Mouse (Mus musculus) liver, embryonic 11.5 days (tissue): Measurements from ENCODE around the gene Mapk6. TPM values are rescaled to one million over a fixed set of nuclear protein-coding genes. Genes with fewer than 3 reads are reported as not detected.
A peak's percentile ranks its signal among the peaks of the same experiment; 100 is the strongest.

Experiments
- ATAC-seq: fragments of 200-750 bp; cut with Nextera tagmentation; replicated peaks from 2 replicates; pipeline ENCODE4 v1.8.0; 2017; ENCODE audit warnings: moderate number of reproducible peaks, mild to moderate bottlenecking, moderate TSS enrichment, moderate library complexity; ENCODE audit not compliant: low FRiP score
- DNase-seq: peaks from one replicate; pipeline ENCODE4 v3.0.0-alpha.2; 2017; ENCODE audit warnings: low spot score
- H3K27ac ChIP-seq: fragments of 300-500 bp; sonication (generic); 2 replicates; pipeline ENCODE4 v1.5.1; 2014; ENCODE audit warnings: mild to moderate bottlenecking, low read depth, low read length, control low read depth
- H3K27me3 ChIP-seq: fragments of 300-500 bp; sonication (generic); replicated peaks from 2 replicates; pipeline ENCODE4 v1.6.1; 2014; ENCODE audit warnings: low read length, mixed read lengths; ENCODE audit not compliant: control insufficient read depth, insufficient read depth
- H3K36me3 ChIP-seq: fragments of 300-500 bp; sonication (generic); 2 replicates; pipeline ENCODE4 v1.6.1; 2014; ENCODE audit warnings: mild to moderate bottlenecking, low read length, moderate library complexity, mixed read lengths; ENCODE audit not compliant: control insufficient read depth, insufficient read depth
- H3K4me1 ChIP-seq: fragments of 300-500 bp; sonication (generic); replicated peaks from 2 replicates; pipeline ENCODE4 v1.6.1; 2014; ENCODE audit warnings: low read length, mixed read lengths; ENCODE audit not compliant: control insufficient read depth, insufficient read depth
- H3K4me2 ChIP-seq: fragments of 300-500 bp; sonication (generic); 2 replicates; pipeline ENCODE4 v1.6.1; 2014; ENCODE audit warnings: mild to moderate bottlenecking, control low read depth, moderate library complexity
- H3K4me3 ChIP-seq: fragments of 300-500 bp; sonication (generic); 2 replicates; pipeline ENCODE4 v1.5.1; 2014; ENCODE audit warnings: low read depth, low read length, control low read depth
- H3K9ac ChIP-seq: fragments of 300-500 bp; sonication (generic); 2 replicates; pipeline ENCODE4 v1.6.1; 2014; ENCODE audit warnings: low read depth, low read length, control low read depth
- H3K9me3 ChIP-seq: fragments of 300-500 bp; sonication (generic); 2 replicates; pipeline ENCODE4 v1.6.1; 2016; ENCODE audit warnings: low read length, inconsistent platforms, mixed read lengths; ENCODE audit not compliant: control insufficient read depth
- WGBS: fragments of 180-500 bp; shearing (Covaris S2); extraction: QIAGEN DNeasy Blood & Tissue Kit; methylation state at CpG from one replicate; pipeline ENCODE4 v1.1.7; 2014; 5-methylcytosine and 5-hydroxymethylcytosine counted together
- polyA plus RNA-seq: library from polyadenylated mRNA; unstranded; fragments of >200 nt; fragmentation: Nextera tagmentation; extraction: Ambion mirVana; gene quantifications from 2 replicates; pipeline ENCODE4 v1.2.1, GENCODE M21; 2014

Mapk6 gene
- polyA plus RNA-seq, 1 experiment from 2014 or later, result 61.0 TPM

DNA sequence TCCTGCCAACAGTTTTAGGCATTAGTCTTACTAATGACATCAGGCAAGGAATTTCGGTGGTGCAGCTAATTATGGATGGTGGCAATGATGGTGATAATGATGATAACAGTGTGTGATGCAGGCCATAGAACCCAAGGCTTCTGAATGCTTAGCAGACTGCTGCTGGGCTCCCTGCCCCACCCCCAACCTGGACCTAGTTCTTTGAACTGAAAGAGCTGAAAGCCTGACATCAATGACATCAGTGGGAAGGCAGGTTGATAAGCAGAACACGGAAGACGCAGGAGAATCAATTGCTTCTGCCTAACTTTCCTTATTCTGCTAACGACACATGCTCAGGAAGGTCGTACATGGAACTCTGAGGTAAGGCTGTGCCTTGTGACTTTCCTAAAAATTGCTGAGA, 3.4 kb upstream of the Mapk6 start:
- no peak overlapping the region for H3K27ac ChIP-seq
- no peak for ATAC-seq
- no peak for DNase-seq
- no peak overlapping the region for H3K4me2 ChIP-seq
- no peak overlapping the region for H3K9ac ChIP-seq
- no peak overlapping the region for H3K4me3 ChIP-seq
- no peaks in the 10 kb centered on the region for H3K9me3 ChIP-seq
- 51% methylated on average over 5 of the region's 5 CpGs for WGBS
- peaks cover 17% of the 10 kb centered on the region for H3K4me1 ChIP-seq
- H3K36me3 ChIP-seq, result no peaks in the 10 kb centered on the region
- no peaks in the 10 kb centered on the region; the same call in 1 of the 2 replicates for H3K27me3 ChIP-seq

DNA sequence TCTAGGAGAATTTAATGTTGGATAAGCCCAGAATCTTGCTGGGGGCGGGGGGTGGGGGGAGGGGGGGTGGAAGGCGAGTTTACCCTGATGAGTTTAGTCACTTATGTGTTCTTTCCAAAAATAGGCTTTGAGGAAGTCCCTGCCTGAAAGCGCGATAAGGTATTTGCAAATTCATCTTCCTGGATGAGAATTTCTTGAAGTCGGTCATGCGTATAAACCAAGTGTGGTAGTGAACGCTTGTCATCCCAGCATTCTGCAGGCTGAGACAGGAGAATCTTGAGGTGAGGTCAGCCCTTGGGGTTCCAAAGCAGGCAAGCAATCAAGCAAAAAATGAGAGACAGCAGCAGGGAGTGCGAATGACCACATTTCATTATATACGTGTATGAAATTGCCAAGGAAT, 1.8 kb upstream of the Mapk6 start:
- Histone ChIP-seq H3K36me3 (no peaks in the 10 kb centered on the region), H3K4me1 (peaks cover 28% of the 10 kb centered on the region), H3K27me3 (no peaks in the 10 kb centered on the region), H3K4me2 (peak overlapping the region; percentile 35), H3K27ac (no peak overlapping the region), H3K4me3 (no peak overlapping the region), H3K9me3 (no peaks in the 10 kb centered on the region), H3K9ac (no peak overlapping the region)
- 43% methylated on average over 9 of the region's 9 CpGs for WGBS
- ATAC-seq (no peak), DNase-seq (no peak)

- Histone ChIP-seq H3K27me3 (no peaks in the 10 kb centered on the region), H3K4me3 (peak overlapping the region; percentile 74; the same call in 1 of the 2 replicates), H3K36me3 (no peaks in the 10 kb centered on the region), H3K27ac (peak overlapping the region; percentile 94; the same call in 1 of the 2 replicates), H3K4me2 (peak overlapping the region; percentile 87), H3K9ac (peak overlapping the region; percentile 88), H3K9me3 (no peaks in the 10 kb centered on the region), H3K4me1 (peaks cover 33% of the 10 kb centered on the region)
- WGBS, result 56% methylated on average over 6 of the region's 6 CpGs
- DNase-seq (no peak), ATAC-seq (no peak)
Observed at GRCm38 (mm10) chr9:75410868-75411487, 1.2 kb upstream of the Mapk6 start.

DNA sequence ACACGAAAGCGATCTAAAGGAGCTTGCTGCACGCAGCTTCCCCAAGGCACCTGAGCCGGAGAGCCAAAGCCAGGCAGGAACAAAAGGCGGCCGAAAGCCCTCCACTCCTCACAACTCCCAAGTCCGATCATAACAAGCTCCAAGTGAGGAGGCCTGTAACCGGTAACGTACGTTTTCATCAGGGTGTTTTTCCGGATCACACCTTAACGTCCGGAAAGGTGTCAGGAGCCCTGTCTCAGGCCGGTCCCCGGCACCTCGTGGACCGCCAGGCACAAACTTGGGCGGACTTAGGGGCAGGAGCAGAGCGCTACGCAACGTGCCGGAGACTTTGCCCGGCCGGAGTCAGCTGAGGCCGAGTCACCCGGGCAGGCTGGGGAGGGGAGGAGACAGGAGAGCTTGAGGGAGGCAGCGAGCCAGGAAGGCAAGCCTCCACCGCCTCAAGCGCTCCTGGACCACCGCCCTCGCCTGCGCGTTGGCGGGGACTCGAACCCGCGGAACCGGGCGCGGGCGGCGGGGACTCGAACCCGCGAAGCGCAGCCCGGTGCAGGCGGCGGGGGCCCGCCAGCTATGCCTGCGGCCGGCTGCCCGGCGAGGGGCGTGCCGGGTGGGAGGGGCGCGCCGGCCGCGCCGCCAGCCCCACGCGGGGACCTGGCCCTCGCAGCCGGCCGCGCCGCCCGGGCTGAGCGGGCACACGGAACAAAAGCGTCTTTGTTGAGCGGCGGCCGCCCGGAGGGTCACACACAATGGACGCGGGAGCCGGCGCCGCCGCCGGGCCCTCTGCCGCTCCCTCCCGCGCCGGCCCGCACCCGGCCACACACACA, 564 bp downstream of the Mapk6 start:
- under 1% methylated on average over 82 of the region's 90 CpGs for WGBS
- peaks cover 46% of the 10 kb centered on the region for H3K4me1 ChIP-seq

DNA sequence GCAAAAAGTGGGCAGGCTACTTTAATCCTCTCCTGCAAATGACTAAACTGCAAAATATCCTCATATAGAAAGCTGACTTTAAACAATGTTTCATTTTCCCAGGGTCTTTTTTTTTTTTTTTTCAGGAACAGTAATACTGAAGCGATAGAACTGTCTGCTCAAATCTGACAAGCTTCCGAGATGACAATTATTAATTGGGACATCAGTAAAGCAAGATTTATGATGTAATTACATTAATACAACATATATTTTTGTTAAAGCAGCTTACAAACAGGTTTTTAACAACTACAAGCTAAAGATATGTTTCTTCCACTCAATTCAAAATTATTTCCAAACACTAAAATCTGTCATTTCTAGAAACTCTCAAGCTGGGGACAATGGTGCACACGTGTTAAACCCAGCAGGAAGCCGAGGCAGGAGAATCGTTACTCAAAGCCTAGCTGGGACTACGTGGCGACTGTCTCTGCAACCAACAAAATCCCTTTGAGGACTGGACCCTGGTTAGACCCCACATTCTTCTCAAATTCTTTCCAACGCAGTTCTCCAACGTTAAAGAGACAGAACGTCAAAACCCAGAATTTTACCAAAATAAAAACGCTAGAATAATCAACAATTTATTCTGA, 1.5 kb downstream of the Mapk6 start:
- H3K4me1 ChIP-seq, result peaks cover 42% of the 10 kb centered on the region
- peak overlapping the region; percentile 74 for H3K4me3 ChIP-seq
- peak overlapping the region; percentile 88 for H3K9ac ChIP-seq
- WGBS, result 3% methylated on average over 11 of the region's 11 CpGs
- peak overlapping the region; percentile 87 for H3K4me2 ChIP-seq
- no peaks in the 10 kb centered on the region for H3K36me3 ChIP-seq
- DNase-seq (no peak), ATAC-seq (no peak)
- no peaks in the 10 kb centered on the region for H3K9me3 ChIP-seq
- peak overlapping the region; percentile 94 for H3K27ac ChIP-seq
- no peaks in the 10 kb centered on the region for H3K27me3 ChIP-seq

More for the DNA sequence above, 564 bp downstream of the Mapk6 start:
- ATAC-seq (peak; percentile 67), DNase-seq (peak; percentile 81)
- Histone ChIP-seq H3K27me3 (no peaks in the 10 kb centered on the region), H3K9me3 (no peaks in the 10 kb centered on the region), H3K36me3 (no peaks in the 10 kb centered on the region), H3K4me3 (peak overlapping the region; percentile 74), H3K4me2 (peak overlapping the region; percentile 87), H3K9ac (peak overlapping the region; percentile 88), H3K27ac (peak overlapping the region; percentile 94)

DNA sequence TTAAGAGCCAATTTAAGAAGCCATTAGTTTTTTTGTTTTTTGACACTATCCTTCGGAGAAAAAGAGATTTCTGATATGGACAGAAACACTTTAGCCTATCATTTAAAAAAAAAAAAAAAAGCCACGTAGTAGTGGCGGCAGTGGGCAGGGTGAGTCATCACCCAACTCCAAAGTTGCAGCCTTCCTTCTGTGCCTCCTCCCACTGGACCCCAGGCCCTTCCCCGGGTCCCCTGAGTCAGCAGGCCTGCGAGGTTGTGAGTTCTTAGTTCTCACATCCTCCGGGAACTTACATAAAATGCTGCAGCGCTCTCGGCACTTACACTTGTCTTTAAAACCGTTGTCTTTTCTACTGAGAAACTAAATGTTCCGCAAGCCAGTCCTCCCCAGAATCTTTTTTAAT, 2.0 kb downstream of the Mapk6 start:
- peaks cover 42% of the 10 kb centered on the region for H3K4me1 ChIP-seq
- no peaks in the 10 kb centered on the region for H3K9me3 ChIP-seq
- WGBS, result 10% methylated on average over 10 of the region's 10 CpGs
- peak overlapping the region; percentile 48; the same call in 1 of the 2 replicates for H3K27ac ChIP-seq
- peak overlapping the region; percentile 74 for H3K4me3 ChIP-seq
- H3K36me3 ChIP-seq, result no peaks in the 10 kb centered on the region
- 0 out of 2 replicates have a peak overlapping the region, but pooled peaks have one; percentile 46 for H3K9ac ChIP-seq
- peak; percentile 50 for DNase-seq
- peak overlapping the region; percentile 87 for H3K4me2 ChIP-seq
- no peak for ATAC-seq
- H3K27me3 ChIP-seq, result no peaks in the 10 kb centered on the region

DNA sequence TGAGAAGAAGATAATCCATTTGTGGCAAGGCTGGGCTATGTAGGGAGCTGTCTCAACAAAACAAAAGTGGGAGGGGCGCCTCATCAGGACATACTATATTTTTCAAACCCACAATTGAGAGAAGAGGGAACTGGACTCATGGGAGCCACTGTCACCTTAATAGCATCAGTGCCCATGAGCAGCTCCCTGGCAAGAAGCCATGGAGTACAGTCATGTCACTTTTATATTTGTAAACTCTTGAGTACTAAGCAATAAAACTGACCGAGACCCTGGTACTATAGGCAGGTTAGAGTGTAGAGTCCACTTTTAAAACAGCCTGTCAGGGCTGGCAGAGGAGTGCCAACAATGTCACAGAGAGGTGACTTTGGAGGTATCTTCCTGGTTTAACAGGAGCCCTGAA, 3.7 kb downstream of the Mapk6 start:
- H3K27ac ChIP-seq, result no peak overlapping the region
- H3K9me3 ChIP-seq, result no peaks in the 10 kb centered on the region
- H3K4me2 ChIP-seq, result no peak overlapping the region
- H3K9ac ChIP-seq, result no peak overlapping the region
- H3K4me1 ChIP-seq, result peaks cover 50% of the 10 kb centered on the region
- no peak overlapping the region for H3K4me3 ChIP-seq
- no peaks in the 10 kb centered on the region for H3K27me3 ChIP-seq
- 92% methylated on average over 2 of the region's 2 CpGs for WGBS
- H3K36me3 ChIP-seq, result no peaks in the 10 kb centered on the region
- ATAC-seq (no peak), DNase-seq (no peak)

GRCm38 (mm10) chr9:75403520-75403919, 6.3 kb downstream of the Mapk6 start:
- Histone ChIP-seq H3K4me2 (no peak overlapping the region), H3K4me3 (no peak overlapping the region), H3K9ac (no peak overlapping the region), H3K36me3 (no peaks in the 10 kb centered on the region), H3K27ac (no peak overlapping the region), H3K27me3 (no peaks in the 10 kb centered on the region), H3K9me3 (no peaks in the 10 kb centered on the region), H3K4me1 (peaks cover 45% of the 10 kb centered on the region)
- WGBS, result 84% methylated on average over 3 of the region's 3 CpGs
- ATAC-seq (no peak), DNase-seq (no peak)
